Mouse (Mus musculus): ENCODE measurements around the gene Slc25a30. TPM values are rescaled to one million over a fixed set of nuclear protein-coding genes. Genes with fewer than 3 reads are reported as not detected.
"Not testable (repeated sequence)": the region's sequence is repeated elsewhere in the genome, so short reads cannot be mapped to it uniquely, and the experiment has no call there.

Slc25a30 gene
- total and polyA plus RNA-seq, 2 experiments from 2014 or later = 6.0 to 27.2 TPM

- Histone ChIP-seq H3K4me2 (ENCODE audit: low read depth, low read length) (no peak overlapping the region), H3K9me3 (ENCODE audit: low read length) (no peaks in the 10 kb centered on the region), H3K27ac (no peak overlapping the region), H3K9ac (replicated peaks; ENCODE audit: low read length) (no peak overlapping the region), H3K4me3 (ENCODE audit: low read length) (no peak overlapping the region), H3K36me3 (ENCODE audit: insufficient read depth, low read length) (no peaks in the 10 kb centered on the region; the same call in 1 of the 2 replicates), H3K4me1 (ENCODE audit: insufficient read depth, low read length) (no peaks in the 10 kb centered on the region), H3K27me3 (ENCODE audit: insufficient read depth, low read length) (no peaks in the 10 kb centered on the region)
- DNase-seq (ENCODE audit: low spot score) (no peak), ATAC-seq (no peak)
- TF ChIP-seq CTCF (IDR thresholded peaks at IDR 0.05; ENCODE audit: low read depth) = no peak
- WGBS = 92% methylated on average over 4 of the region's 4 CpGs
Measured at GRCm38 (mm10) chr14:75779913-75780312, 6.9 kb downstream of the Slc25a30 start.

GRCm38 (mm10) chr14:75776637-75777036 is 10.2 kb downstream of the Slc25a30 start:
- H3K4me3 ChIP-seq (ENCODE audit: low read length) = no peak overlapping the region
- no peak overlapping the region for H3K27ac ChIP-seq
- no peaks in the 10 kb centered on the region for H3K9me3 ChIP-seq (ENCODE audit: low read length)
- H3K9ac ChIP-seq (replicated peaks; ENCODE audit: low read length) = no peak overlapping the region
- no peaks in the 10 kb centered on the region for H3K4me1 ChIP-seq (ENCODE audit: insufficient read depth, low read length)
- DNase-seq (ENCODE audit: low spot score) = no peak
- no peak overlapping the region for H3K4me2 ChIP-seq (ENCODE audit: low read depth, low read length)
- WGBS = 91% methylated on average over 8 of the region's 8 CpGs
- no peak for ATAC-seq
- H3K27me3 ChIP-seq (ENCODE audit: insufficient read depth, low read length) = no peaks in the 10 kb centered on the region
- TF ChIP-seq CTCF (IDR thresholded peaks at IDR 0.05; ENCODE audit: low read depth) = no peak
- no peaks in the 10 kb centered on the region; the same call in 1 of the 2 replicates for H3K36me3 ChIP-seq (ENCODE audit: insufficient read depth, low read length)

GRCm38 (mm10) chr14:75773431-75773830 is 13.4 kb downstream of the Slc25a30 start:
- H3K36me3 ChIP-seq (ENCODE audit: insufficient read depth, low read length) = no peaks in the 10 kb centered on the region; the same call in 1 of the 2 replicates
- H3K27ac ChIP-seq = no peak overlapping the region
- no peak for ATAC-seq
- no peaks in the 10 kb centered on the region for H3K27me3 ChIP-seq (ENCODE audit: insufficient read depth, low read length)
- no peak overlapping the region for H3K9ac ChIP-seq (replicated peaks; ENCODE audit: low read length)
- no peaks in the 10 kb centered on the region for H3K4me1 ChIP-seq (ENCODE audit: insufficient read depth, low read length)
- 85% methylated on average over 8 of the region's 8 CpGs for WGBS
- TF ChIP-seq CTCF (IDR thresholded peaks at IDR 0.05; ENCODE audit: low read depth) = no peak
- no peak for DNase-seq (ENCODE audit: low spot score)
- no peak overlapping the region for H3K4me3 ChIP-seq (ENCODE audit: low read length)
- H3K9me3 ChIP-seq (ENCODE audit: low read length) = no peaks in the 10 kb centered on the region
- H3K4me2 ChIP-seq (ENCODE audit: low read depth, low read length) = no peak overlapping the region

DNA sequence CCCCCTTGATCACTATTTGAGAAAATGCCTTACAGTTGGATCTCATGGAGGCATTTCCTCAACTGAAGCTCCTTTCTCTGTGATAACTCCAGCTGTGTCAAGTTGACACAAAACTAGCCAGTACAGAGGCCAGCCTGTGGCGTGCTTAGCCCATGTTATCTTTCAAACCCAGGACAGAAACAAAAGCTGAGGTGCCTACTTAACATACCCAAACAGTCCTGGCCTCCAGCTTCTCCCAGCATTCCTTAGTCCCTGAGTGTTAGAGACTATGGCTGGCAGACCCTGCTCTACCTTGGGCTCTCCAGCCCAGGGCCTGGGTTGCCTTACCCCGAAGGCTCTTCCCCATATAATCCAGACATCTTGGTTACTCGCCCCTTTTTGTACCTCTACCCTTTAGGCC is 14.4 kb downstream of the Slc25a30 start:
- not testable (repeated sequence) for DNase-seq (ENCODE audit: low spot score)

DNA sequence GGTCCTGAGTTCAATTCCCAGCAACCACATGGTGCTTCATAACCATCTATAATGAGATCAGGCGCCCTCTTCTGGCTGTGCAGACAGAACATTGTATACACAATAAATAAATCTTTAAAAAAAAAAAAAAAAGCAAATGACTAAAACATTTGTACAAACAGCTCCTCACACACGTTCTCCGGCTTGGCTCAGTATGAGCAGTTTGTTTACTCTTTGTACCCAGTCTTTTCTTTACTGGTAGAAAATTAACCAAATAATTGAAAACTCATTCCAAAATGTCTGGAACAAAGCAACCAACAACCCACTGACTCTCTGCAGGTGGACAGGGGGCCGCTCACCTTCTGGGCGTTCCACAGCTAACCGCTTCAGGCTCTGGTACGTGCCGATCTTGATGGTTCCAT is 15.7 kb downstream of the Slc25a30 start:
- H3K9ac ChIP-seq (replicated peaks; ENCODE audit: low read length) = no peak overlapping the region
- 89% methylated on average over 8 of the region's 8 CpGs for WGBS
- TF ChIP-seq CTCF (IDR thresholded peaks at IDR 0.05; ENCODE audit: low read depth) = no peak
- no peak overlapping the region for H3K4me2 ChIP-seq (ENCODE audit: low read depth, low read length)
- DNase-seq (ENCODE audit: low spot score) (no peak), ATAC-seq (no peak)
- H3K4me1 ChIP-seq (ENCODE audit: insufficient read depth, low read length) = no peaks in the 10 kb centered on the region
- no peak overlapping the region for H3K4me3 ChIP-seq (ENCODE audit: low read length)
- H3K27ac ChIP-seq = no peak overlapping the region
- no peaks in the 10 kb centered on the region; the same call in 1 of the 2 replicates for H3K36me3 ChIP-seq (ENCODE audit: insufficient read depth, low read length)
- H3K9me3 ChIP-seq (ENCODE audit: low read length) = no peaks in the 10 kb centered on the region
- H3K27me3 ChIP-seq (ENCODE audit: insufficient read depth, low read length) = no peaks in the 10 kb centered on the region

More for the DNA sequence above, 14.4 kb downstream of the Slc25a30 start:
- H3K27me3 ChIP-seq (ENCODE audit: insufficient read depth, low read length); H3K9ac ChIP-seq (replicated peaks; ENCODE audit: low read length); H3K9me3 ChIP-seq (ENCODE audit: low read length); H3K36me3 ChIP-seq (ENCODE audit: insufficient read depth, low read length); H3K4me1 ChIP-seq (ENCODE audit: insufficient read depth, low read length); H3K27ac ChIP-seq; H3K4me2 ChIP-seq (ENCODE audit: low read depth, low read length); ATAC-seq; H3K4me3 ChIP-seq (ENCODE audit: low read length): not testable (repeated sequence)
- 94% methylated on average over 3 of the region's 3 CpGs for WGBS

DNA sequence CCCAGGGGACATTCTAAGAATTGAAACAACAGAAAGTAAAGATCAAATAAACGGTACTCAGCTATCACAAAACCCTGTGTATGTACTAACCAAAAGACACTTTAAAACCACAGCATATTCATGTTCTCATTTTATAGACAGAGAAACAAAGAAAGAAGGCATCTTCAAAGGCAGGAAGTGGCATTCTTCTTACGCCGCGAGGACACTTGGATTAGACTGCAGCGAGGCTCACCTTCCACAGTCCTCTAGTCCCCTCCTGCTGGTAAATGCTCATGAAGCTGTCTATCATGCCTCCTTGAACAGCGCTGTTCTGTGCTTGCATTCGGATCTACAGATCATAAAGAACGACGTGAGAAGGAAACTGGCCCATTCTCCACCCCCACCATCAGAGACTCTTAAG is 17.5 kb downstream of the Slc25a30 start:
- DNase-seq (ENCODE audit: low spot score) (no peak), ATAC-seq (no peak)
- H3K4me2 ChIP-seq (ENCODE audit: low read depth, low read length) = no peak overlapping the region
- H3K36me3 ChIP-seq (ENCODE audit: insufficient read depth, low read length) = no peaks in the 10 kb centered on the region; the same call in 1 of the 2 replicates
- H3K4me3 ChIP-seq (ENCODE audit: low read length) = no peak overlapping the region
- H3K27me3 ChIP-seq (ENCODE audit: insufficient read depth, low read length) = no peaks in the 10 kb centered on the region
- H3K4me1 ChIP-seq (ENCODE audit: insufficient read depth, low read length) = no peaks in the 10 kb centered on the region
- no peak overlapping the region for H3K27ac ChIP-seq
- 81% methylated on average over 9 of the region's 9 CpGs for WGBS
- no peak for TF ChIP-seq CTCF (IDR thresholded peaks at IDR 0.05; ENCODE audit: low read depth)
- no peak overlapping the region for H3K9ac ChIP-seq (replicated peaks; ENCODE audit: low read length)
- no peaks in the 10 kb centered on the region for H3K9me3 ChIP-seq (ENCODE audit: low read length)

GRCm38 (mm10) chr14:75768275-75768608 is 18.6 kb downstream of the Slc25a30 start:
- WGBS = 9% methylated on average over 1 of the region's 1 CpGs
- H3K4me1 ChIP-seq (ENCODE audit: insufficient read depth, low read length) = no peaks in the 10 kb centered on the region
- TF ChIP-seq CTCF (IDR thresholded peaks at IDR 0.05; ENCODE audit: low read depth) = no peak
- no peaks in the 10 kb centered on the region; the same call in 1 of the 2 replicates for H3K36me3 ChIP-seq (ENCODE audit: insufficient read depth, low read length)
- H3K9me3 ChIP-seq (ENCODE audit: low read length) = no peaks in the 10 kb centered on the region
- no peak overlapping the region for H3K4me2 ChIP-seq (ENCODE audit: low read depth, low read length)
- no peak overlapping the region for H3K27ac ChIP-seq
- no peak overlapping the region for H3K9ac ChIP-seq (replicated peaks; ENCODE audit: low read length)
- H3K4me3 ChIP-seq (ENCODE audit: low read length) = no peak overlapping the region
- peak; percentile 39; the same call in 1 of the 2 replicates for ATAC-seq
- H3K27me3 ChIP-seq (ENCODE audit: insufficient read depth, low read length) = no peaks in the 10 kb centered on the region
- DNase-seq (ENCODE audit: low spot score) = no peak
